Mouse (Mus musculus): ENCODE results near the gene Ccr1l1.
"Not testable (repeated sequence)": the region's sequence is repeated elsewhere in the genome, so short reads cannot be mapped to it uniquely, and the experiment has no call there.

Ccr1l1 gene

GRCm38 (mm10) chr9:123978308-123978707, at the start of gene Ccr1l1:
Gene Ccr1l1, minus strand, starts transcription at chr9:123978408.
- DNase-seq (ENCODE audit: low spot score), result no peak

- DNase-seq (ENCODE audit: low spot score), result no peak
Measured at GRCm38 (mm10) chr9:124021672-124022071, 43.5 kb upstream of the Ccr1l1 start, which contains the start of gene Ccr3. Gene Ccr3, plus strand, starts transcription at chr9:124021972.

GRCm38 (mm10) chr9:124019887-124020286, 41.7 kb upstream of the Ccr1l1 start:
- no peak for DNase-seq (ENCODE audit: low spot score)

GRCm38 (mm10) chr9:124016048-124016447, 37.8 kb upstream of the Ccr1l1 start:
- DNase-seq (ENCODE audit: low spot score), result no peak

GRCm38 (mm10) chr9:124014985-124015652, 36.9 kb upstream of the Ccr1l1 start:
- no peak for DNase-seq (ENCODE audit: low spot score)

GRCm38 (mm10) chr9:124013270-124013669, 35.1 kb upstream of the Ccr1l1 start:
- no peak for DNase-seq (ENCODE audit: low spot score)

GRCm38 (mm10) chr9:124012691-124013090, 34.5 kb upstream of the Ccr1l1 start:
- no peak for DNase-seq (ENCODE audit: low spot score)

GRCm38 (mm10) chr9:123999784-124000183, 21.6 kb upstream of the Ccr1l1 start:
- DNase-seq (ENCODE audit: low spot score), result no peak

GRCm38 (mm10) chr9:123997719-123998118, 19.5 kb upstream of the Ccr1l1 start:
- no peak for DNase-seq (ENCODE audit: low spot score)

GRCm38 (mm10) chr9:123991312-123991906, 13.2 kb upstream of the Ccr1l1 start:
- DNase-seq (ENCODE audit: low spot score), result peak; percentile 18

GRCm38 (mm10) chr9:123989671-123990070, 11.5 kb upstream of the Ccr1l1 start:
- DNase-seq (ENCODE audit: low spot score), result no peak

GRCm38 (mm10) chr9:123986217-123986616, 8.0 kb upstream of the Ccr1l1 start:
- no peak for DNase-seq (ENCODE audit: low spot score)

GRCm38 (mm10) chr9:123984943-123985342, 6.7 kb upstream of the Ccr1l1 start:
- no peak for DNase-seq (ENCODE audit: low spot score)

- DNase-seq (ENCODE audit: low spot score), result no peak
Measured at GRCm38 (mm10) chr9:123982720-123983119, 4.5 kb upstream of the Ccr1l1 start.

- no peak for DNase-seq (ENCODE audit: low spot score)
Measured at GRCm38 (mm10) chr9:123981909-123982308, 3.7 kb upstream of the Ccr1l1 start.

GRCm38 (mm10) chr9:123980858-123981475, 2.8 kb upstream of the Ccr1l1 start:
- DNase-seq (ENCODE audit: low spot score), result not testable (repeated sequence)

- no peak for DNase-seq (ENCODE audit: low spot score)
Measured at GRCm38 (mm10) chr9:123976876-123977663, 1.1 kb downstream of the Ccr1l1 start.

- no peak for DNase-seq (ENCODE audit: low spot score)
Measured at GRCm38 (mm10) chr9:123975630-123976029, 2.6 kb downstream of the Ccr1l1 start.

GRCm38 (mm10) chr9:123968290-123968912, 9.8 kb downstream of the Ccr1l1 start, which contains the start of gene Ccr1:
Gene Ccr1, minus strand, starts transcription at chr9:123968692.
- DNase-seq (ENCODE audit: low spot score), result no peak

- not testable (repeated sequence) for DNase-seq (ENCODE audit: low spot score)
Measured at GRCm38 (mm10) chr9:123966858-123967495, 11.2 kb downstream of the Ccr1l1 start.

GRCm38 (mm10) chr9:123964776-123965175, 13.4 kb downstream of the Ccr1l1 start:
- no peak for DNase-seq (ENCODE audit: low spot score)
